Mouse (Mus musculus) right cerebral cortex, postnatal 10 days (tissue): ENCODE data around the gene Scap.

Source experiments
- DNase-seq, 2 experiments: peaks; one replicate each; pipeline ENCODE4 v3.0.0; 2021; ENCODE audit warnings: low spot score in 2 of 2

The Scap gene

GRCm38 (mm10) chr9:110333135-110333895 is at the start of gene Scap:
Gene Scap, plus strand, starts transcription at chr9:110333288.
- peak; percentile 95 to 97 for DNase-seq

DNA sequence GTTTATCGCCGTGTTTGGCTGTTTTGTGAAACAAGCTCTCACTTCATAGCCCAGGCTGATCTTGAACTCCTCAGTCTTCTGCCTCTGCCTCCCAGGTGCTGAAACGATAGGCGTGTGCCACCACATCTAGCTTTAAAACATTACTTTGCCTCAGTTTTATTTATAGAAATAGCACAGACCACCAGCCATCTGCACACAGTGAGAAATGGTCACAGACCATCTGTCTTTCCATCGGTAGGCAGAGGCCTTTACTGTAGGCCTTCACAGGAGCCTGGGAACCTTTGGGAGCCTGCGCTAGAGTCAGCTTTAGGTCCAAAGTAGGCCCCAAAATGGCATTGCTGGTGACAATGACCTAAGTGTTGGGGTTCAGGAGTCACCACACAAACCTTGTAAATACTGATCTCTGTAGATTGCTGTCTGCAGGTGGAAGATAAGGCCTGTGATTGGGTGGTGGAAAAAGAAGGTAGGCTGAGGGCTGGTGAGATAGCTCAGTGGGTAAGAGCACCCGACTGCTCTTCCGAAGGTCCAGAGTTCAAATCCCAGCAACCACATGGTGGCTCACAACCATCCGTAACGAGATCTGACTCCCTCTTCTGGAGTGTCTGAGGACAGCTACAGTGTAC is 48.9 kb upstream of the Scap start:
- peak in 1 of 2 experiments; percentile 53 for DNase-seq

GRCm38 (mm10) chr9:110287321-110287924 is 45.7 kb upstream of the Scap start:
- peak; percentile 83 to 91 for DNase-seq

- peak; percentile 76 to 83 for DNase-seq
These were observed 39.8 kb upstream of the Scap start for GRCm38 (mm10) chr9:110293254-110293718.

- peak in 1 of 2 experiments; percentile 57 for DNase-seq
These were observed 39.1 kb upstream of the Scap start for GRCm38 (mm10) chr9:110293873-110294415.

- DNase-seq = no peak
These were observed 38.3 kb upstream of the Scap start for GRCm38 (mm10) chr9:110294786-110295185.

DNA sequence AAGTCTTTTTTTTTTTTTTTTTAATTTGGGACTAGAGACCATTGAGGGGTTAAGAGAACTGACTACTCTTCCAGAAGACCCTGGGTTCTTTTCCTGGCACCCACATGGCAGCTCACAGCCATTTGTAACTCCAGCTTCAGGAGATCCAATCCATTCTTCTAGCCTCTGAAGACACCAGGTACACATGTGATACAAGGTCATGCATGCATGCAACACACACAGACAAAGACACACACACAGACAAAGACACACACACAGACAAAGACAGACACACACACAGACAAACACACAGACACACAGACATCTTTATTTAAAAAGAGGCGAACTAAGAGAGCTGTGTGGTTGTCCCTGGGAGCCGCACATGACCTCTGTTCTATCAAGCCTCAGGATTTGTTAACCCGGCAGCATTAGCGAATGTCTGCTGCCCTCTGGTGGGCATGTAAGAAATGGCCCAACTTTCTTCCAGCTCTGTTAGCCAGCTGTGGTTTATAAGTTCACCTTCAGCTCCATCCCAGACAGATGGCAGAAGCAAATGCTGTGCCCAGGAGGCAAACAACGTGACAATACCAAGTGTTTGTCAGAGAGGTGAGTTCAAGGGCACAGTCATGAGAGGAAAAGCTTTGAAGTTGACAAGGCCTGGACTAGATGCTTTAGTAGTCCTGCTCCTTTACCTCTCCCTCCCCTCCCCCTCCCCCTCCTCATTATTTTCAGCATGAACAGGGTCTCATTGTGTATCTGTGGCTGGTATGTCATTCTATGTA is 36.0 kb upstream of the Scap start:
- DNase-seq = peak; percentile 91 to 92

- peak; percentile 54 to 59 for DNase-seq
These were observed 28.6 kb upstream of the Scap start for GRCm38 (mm10) chr9:110304516-110304915.

DNA sequence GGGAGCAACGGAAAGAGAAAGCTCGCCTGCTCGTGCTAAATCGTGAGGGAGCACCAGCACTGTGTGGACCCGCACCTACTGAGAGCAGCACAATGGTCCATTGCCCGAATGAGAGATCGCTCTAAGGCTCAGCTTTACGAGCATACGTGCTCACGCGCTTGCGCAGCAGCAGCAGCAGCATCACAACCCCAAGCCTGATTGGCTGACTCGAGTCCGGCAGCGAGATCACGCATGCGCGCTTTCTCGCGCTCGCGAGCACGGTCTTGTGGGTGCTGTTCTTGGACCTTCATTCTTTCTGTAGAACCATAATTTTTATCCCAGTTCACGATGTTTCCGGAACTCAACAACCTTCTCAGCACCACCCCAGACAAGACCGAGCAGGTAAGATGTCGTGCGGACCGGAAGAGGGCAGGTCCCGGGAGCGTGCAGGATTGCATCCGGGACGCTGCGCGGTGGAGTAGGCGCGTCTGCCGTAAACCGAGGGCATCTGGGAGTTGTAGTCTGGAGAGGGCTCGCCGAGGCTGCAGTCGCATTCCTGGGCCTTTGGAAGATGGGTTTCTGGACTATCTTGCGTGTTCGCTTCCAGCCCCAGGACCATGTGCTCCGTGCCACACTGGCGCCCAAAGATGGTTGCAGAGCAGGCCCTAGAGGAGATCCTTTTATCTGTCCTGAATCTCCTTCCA is 28.0 kb upstream of the Scap start, which contains the start of gene Elp6:
Gene Elp6 (plus strand): TSS at position 205 of the 683 bp plus-strand sequence.
- peak; percentile 94 to 95 for DNase-seq

- DNase-seq = no peak
These were observed 26.7 kb upstream of the Scap start for GRCm38 (mm10) chr9:110306371-110306770.

GRCm38 (mm10) chr9:110314706-110315105 is 18.4 kb upstream of the Scap start:
- DNase-seq = no peak

GRCm38 (mm10) chr9:110315410-110315809 is 17.7 kb upstream of the Scap start:
- DNase-seq = no peak

DNA sequence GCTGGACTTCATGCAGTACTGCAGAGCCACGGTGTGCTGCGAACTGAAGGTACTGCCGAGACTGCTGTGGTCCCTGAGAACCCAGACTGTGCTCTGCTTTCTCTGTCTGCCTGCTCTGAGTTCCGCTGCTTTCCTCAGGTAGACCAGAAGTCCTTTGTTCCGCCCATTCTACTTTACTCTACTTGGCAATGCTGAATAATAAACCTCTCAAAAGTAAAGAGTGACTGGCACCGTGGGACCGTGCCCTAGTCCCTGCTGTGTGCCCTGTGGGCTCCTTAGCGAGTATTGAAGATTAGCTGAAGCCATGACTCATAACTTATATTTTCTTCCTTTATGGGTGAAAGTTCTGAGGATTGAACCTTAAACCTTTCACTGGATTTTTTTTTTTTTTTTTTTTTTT is 17.2 kb upstream of the Scap start:
- no peak for DNase-seq

DNA sequence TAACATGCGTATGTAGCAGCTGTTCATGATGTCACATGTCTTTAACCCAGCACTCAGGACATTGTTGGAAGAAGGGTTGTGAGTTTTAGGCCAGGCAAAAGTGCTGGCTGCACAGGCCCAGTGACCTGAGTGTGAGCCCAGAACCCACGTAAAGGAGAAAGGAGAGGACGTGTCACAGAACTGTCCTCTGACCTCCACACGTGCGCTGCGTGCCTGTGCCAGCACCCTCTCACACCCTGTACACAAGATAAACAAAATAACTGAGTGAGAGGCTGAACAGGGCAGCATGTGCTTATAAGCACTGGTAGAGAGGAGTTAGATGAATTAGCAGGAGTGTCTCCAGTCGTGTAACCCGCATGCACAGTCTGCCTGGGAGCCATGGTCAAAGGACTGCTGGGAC is 16.6 kb upstream of the Scap start:
- no peak for DNase-seq

DNA sequence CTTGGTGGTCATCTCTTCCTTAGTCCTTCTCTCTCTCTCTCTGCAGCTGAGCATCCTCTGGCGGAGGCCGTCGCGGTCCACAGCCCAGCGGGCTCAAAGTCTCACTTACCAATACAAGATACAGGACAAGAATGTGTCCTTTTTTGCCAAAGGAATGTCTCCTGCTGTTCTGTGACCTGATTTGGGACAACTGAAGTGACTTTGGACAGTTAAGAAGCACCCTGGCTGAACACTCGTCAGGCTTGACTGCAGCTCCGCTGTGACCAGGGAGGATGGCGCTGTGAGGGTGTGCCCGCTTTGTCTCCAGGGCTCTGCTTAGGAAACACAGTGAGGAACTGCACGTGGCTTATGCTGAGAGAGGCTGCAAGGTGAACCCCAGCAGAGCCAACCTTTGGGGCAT is 12.3 kb upstream of the Scap start:
- no peak for DNase-seq

GRCm38 (mm10) chr9:110322972-110323371 is 10.1 kb upstream of the Scap start:
- no peak for DNase-seq

DNA sequence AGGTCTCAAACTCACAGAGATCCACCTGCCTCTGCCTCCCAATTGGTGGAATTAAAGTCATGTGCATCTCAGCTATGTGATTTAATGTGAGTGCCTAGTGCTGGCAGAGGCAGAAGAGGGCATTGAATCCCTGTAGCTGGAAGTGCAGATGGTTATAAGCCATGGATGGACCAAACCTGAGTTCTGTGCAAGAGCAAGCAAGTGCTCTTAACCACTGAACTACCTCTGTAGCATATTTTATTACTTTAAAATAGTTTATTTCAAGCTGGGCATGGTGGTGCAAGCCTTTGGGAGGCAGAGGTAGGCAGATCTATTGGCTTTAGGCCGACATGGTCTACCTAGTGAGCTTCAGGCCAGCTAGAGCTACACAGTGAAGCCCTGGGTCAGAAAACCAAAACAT is 8.9 kb upstream of the Scap start:
- DNase-seq = no peak

DNA sequence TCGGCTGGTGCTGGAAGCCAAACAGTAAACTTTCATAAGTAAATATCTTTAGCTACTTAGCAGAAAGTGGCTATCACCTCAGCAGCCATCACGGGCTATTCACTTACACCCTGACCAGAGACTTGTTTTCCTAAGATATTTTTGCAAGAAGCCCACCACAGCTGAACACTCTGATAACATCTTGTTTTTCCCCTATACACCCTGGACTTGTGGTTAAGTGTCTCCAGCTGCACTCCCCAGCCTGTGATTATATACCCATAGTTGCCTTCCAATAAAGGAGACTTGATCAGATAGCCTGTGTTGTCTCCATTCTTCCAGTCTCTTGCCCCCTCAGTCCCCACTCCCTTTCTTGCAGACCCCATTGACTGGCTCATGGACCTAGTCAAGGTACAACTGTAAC is 4.9 kb upstream of the Scap start:
- no peak for DNase-seq

DNA sequence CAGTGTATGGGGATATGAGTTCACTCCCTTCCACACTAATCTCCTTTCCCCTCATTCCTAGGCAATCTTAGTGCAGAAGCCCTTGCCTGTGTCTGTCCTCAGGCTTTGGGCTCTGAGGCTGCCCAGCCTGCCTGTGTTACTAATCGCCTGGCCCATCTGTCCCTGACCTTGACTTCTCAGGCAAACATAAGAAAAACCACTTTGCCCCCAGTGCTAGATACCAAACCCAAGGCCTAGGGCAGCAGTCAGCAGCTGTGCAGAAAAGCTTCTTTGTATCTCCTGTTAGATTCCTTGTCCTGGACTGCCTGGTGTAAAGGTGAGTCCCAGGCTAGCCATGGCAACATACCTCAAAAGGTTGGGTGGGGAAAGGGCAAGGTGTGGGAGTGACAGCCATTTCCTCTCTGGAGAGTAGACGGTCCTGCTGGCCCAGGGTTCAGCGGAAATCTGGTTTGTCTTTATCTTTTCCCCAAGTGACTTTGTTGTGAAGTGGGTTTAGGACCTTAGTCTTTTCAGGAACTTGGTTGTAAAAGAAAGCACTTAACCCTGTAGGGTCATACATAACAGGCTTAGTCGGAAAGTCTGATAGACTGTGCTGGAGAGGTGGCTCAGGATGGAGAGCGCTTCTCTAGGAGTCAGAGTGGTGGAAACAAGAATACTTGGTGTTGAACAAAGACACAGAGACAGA is 4.0 kb upstream of the Scap start:
- no peak for DNase-seq

DNA sequence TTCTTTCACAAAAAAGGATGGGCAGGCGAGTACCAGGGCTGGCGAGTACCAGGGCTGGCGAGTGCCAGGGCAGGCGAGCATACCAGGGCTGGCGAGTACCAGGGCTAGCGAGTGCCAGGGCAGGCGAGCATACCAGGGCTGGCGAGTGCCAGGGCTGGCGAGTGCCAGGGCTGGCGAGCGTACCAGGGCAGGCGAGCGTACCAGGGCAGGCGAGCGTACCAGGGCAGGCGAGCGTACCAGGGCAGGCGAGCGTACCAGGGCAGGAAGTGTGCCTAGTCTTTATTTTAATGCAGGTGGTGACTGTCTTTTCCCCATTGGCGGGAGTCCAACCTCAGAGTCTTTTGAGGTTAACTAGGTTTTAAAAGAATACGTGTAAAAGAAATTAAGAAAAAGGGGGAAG is 3.4 kb upstream of the Scap start:
- DNase-seq = no peak

DNA sequence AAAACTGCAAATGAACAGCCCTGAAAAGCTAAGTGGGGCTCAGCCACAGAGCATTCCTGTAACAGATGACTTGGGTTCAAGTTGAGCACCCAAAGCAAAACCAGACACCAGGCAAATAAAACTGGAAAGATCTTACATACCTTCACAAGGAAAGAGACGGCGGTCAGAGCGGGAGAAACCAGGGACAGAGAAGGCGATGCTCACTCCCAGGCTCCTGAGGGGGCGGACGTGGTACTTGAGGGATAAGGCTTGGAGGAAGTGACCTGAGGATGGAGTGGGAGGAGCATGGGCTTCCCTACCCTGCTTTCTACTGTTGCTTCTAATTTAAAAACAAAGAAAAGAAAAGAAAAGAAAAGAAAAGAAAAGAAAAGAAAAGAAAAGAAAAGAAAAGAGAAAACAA is 2.7 kb upstream of the Scap start:
- DNase-seq = no peak
